ENCODE assay signal across 8 mouse cellular contexts in the genomic region with DNA sequence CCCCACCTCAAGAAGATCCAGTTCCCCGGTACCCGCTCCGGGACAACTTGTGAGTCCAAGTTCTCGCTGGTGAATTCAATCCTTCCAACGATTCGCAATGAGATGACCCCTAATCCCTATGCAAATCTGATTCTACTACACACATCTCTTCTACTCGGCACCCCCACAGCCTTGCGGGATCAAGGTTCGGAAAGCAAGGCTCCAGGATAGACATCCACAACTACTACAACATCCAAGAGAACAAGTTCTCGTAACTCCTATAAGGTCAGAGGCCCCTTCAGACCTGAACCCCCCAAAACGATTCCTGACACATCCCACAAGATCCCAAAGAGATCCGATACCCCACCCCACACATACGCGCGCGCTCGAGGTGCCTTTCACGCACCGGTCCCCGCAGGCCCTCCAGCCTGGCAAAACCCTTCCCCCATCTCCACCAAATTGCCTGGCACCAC. TPM values are rescaled to one million over a fixed set of nuclear protein-coding genes. Genes with fewer than 3 reads are reported as not detected.
DNase-seq lines count a peak whose midpoint lies in the region; ATAC-seq lines count a peak whose summit lies in the region.

No protein-coding gene starts in this region.

- H3K4me1 ChIP-seq in intestine, embryonic 15.5 days (replicated peaks), result peaks cover 30% of the 10 kb centered on the region

- under 1% methylated on average over 20 of the region's 20 CpGs for WGBS in intestine, embryonic 15.5 days

- H3K4me3 ChIP-seq in intestine, embryonic 15.5 days (replicated peaks), result peak overlapping the region; percentile 83

- peak overlapping the region; percentile 99 for H3K9ac ChIP-seq in intestine, embryonic 15.5 days

- DNase-seq in gastrocnemius, adult 18-20 months (ENCODE audit: low spot score), result peak; percentile 30
- no peak for DNase-seq in gastrocnemius, postnatal 25 days
- peak; percentile 82 for DNase-seq in 3134 (ENCODE audit: extremely low read depth, insufficient read length, low spot score)
- no peak for DNase-seq in adrenal gland, postnatal 10 days

- peaks cover 14% of the 10 kb centered on the region for H3K36me3 ChIP-seq in intestine, embryonic 15.5 days

- ATAC-seq in common myeloid progenitor, adult 5-6 weeks (replicated peaks; ENCODE audit: low read depth, poor library complexity, severe bottlenecking), result 0 out of 2 replicates have a peak, but pooled peaks have one; percentile 4
- peak; percentile 8 for ATAC-seq in intestine, embryonic 15.5 days
- 0 out of 2 replicates have a peak, but pooled peaks have one; percentile 2 for ATAC-seq in monocyte, adult 5-6 weeks (replicated peaks; ENCODE audit: insufficient number of reproducible peaks, low FRiP score, low TSS enrichment, poor library complexity, severe bottlenecking)
- ATAC-seq in megakaryocyte progenitor cell, adult 5-6 weeks (replicated peaks; ENCODE audit: poor library complexity), result no peak

- peak overlapping the region; percentile 77 for H3K4me2 ChIP-seq in intestine, embryonic 15.5 days (replicated peaks)

- H3K27ac ChIP-seq in intestine, embryonic 15.5 days, result peak overlapping the region; percentile 95

- no peaks in the 10 kb centered on the region for H3K27me3 ChIP-seq in intestine, embryonic 15.5 days (replicated peaks)

- H3K9me3 ChIP-seq in intestine, embryonic 15.5 days, result no peaks in the 10 kb centered on the region

RNA-seq across cellular contexts. Expression of gene Inppl1, which starts 0.8 kb away (rescaled TPM):
- 100 to 1,000 TPM in 1 of 2 experiments, 10 to 100 TPM in 1; 93.5 to 101 TPM for total RNA-seq in gastrocnemius, adult 18-20 months (2021)
- 10 to 100 TPM; 79.7 to 88.0 TPM for total RNA-seq in gastrocnemius, postnatal 25 days (2021)
- 1.0 and 1.8 TPM in 2 replicates for total RNA-seq in common myeloid progenitor, adult 5-6 weeks (2017)
- 34.9 and 35.4 TPM in 2 replicates for polyA plus RNA-seq in intestine, embryonic 15.5 days (2015; fragmentation: Nextera tagmentation; extraction: Ambion mirVana)
- 20.6 to 58.3 TPM (median 31.0 TPM) in 3 replicates for total RNA-seq in monocyte, adult 5-6 weeks (2017)
- 10 to 100 TPM; 72.5 to 98.1 TPM for total RNA-seq in adrenal gland, postnatal 10 days (2021)
- total RNA-seq in megakaryocyte progenitor cell, adult 5-6 weeks (2015), result 1.2 and 4.0 TPM in 2 replicates
- 1.6 and 4.6 TPM in 2 replicates for total RNA-seq in megakaryocyte progenitor cell, adult 5-6 weeks (2017)

RNA-seq across cellular contexts. Expression of gene Phox2a, which starts 19.1 kb away (rescaled TPM):
- not detected for total RNA-seq in gastrocnemius, adult 18-20 months (2021)
- total RNA-seq in gastrocnemius, postnatal 25 days (2021), result not detected
- total RNA-seq in common myeloid progenitor, adult 5-6 weeks (2017), result not detected in 2 replicates
- 3.4 and 4.2 TPM in 2 replicates for polyA plus RNA-seq in intestine, embryonic 15.5 days (2015; fragmentation: Nextera tagmentation; extraction: Ambion mirVana)
- not detected in 3 replicates for total RNA-seq in monocyte, adult 5-6 weeks (2017)
- 10 to 100 TPM; 20.9 to 32.4 TPM for total RNA-seq in adrenal gland, postnatal 10 days (2021)
- total RNA-seq in megakaryocyte progenitor cell, adult 5-6 weeks (2015), result not detected in 2 replicates
- total RNA-seq in megakaryocyte progenitor cell, adult 5-6 weeks (2017), result not detected in 2 replicates

RNA-seq across cellular contexts. Expression of gene Folr2, which starts 19.8 kb away (rescaled TPM):
- total RNA-seq in gastrocnemius, adult 18-20 months (2021), result 1 to 10 TPM; 1.9 to 3.4 TPM
- total RNA-seq in gastrocnemius, postnatal 25 days (2021), result 1 to 10 TPM; 2.0 to 5.4 TPM
- total RNA-seq in common myeloid progenitor, adult 5-6 weeks (2017), result not detected in 2 replicates
- polyA plus RNA-seq in intestine, embryonic 15.5 days (2015; fragmentation: Nextera tagmentation; extraction: Ambion mirVana), result 2.3 and 2.9 TPM in 2 replicates
- not detected in 3 replicates for total RNA-seq in monocyte, adult 5-6 weeks (2017)
- 1 to 10 TPM; 4.5 to 6.2 TPM for total RNA-seq in adrenal gland, postnatal 10 days (2021)
- total RNA-seq in megakaryocyte progenitor cell, adult 5-6 weeks (2015), result not detected in 2 replicates
- not detected in 2 replicates for total RNA-seq in megakaryocyte progenitor cell, adult 5-6 weeks (2017)

RNA-seq across cellular contexts. Expression of gene Anapc15, which starts 26.3 kb away (rescaled TPM):
- 10 to 100 TPM; 17.8 to 24.2 TPM for total RNA-seq in gastrocnemius, adult 18-20 months (2021)
- total RNA-seq in gastrocnemius, postnatal 25 days (2021), result 10 to 100 TPM; 14.2 to 17.6 TPM
- 62.0 and 107 TPM in 2 replicates for total RNA-seq in common myeloid progenitor, adult 5-6 weeks (2017)
- 71.5 and 74.7 TPM in 2 replicates for polyA plus RNA-seq in intestine, embryonic 15.5 days (2015; fragmentation: Nextera tagmentation; extraction: Ambion mirVana)
- total RNA-seq in monocyte, adult 5-6 weeks (2017), result 42.5 to 46.2 TPM (median 43.1 TPM) in 3 replicates
- total RNA-seq in adrenal gland, postnatal 10 days (2021), result 10 to 100 TPM; 27.4 to 28.5 TPM
- 56.2 and 70.6 TPM in 2 replicates for total RNA-seq in megakaryocyte progenitor cell, adult 5-6 weeks (2015)
- total RNA-seq in megakaryocyte progenitor cell, adult 5-6 weeks (2017), result 98.6 and 132 TPM in 2 replicates

RNA-seq across cellular contexts. Expression of gene Folr1, which starts 33.4 kb away (rescaled TPM):
- 1 to 10 TPM in 1 of 2 experiments, under 1 TPM in 1; 0.89 to 2.8 TPM for total RNA-seq in gastrocnemius, adult 18-20 months (2021)
- under 1 TPM; 0.67 to 0.77 TPM for total RNA-seq in gastrocnemius, postnatal 25 days (2021)
- not detected in 2 replicates for total RNA-seq in common myeloid progenitor, adult 5-6 weeks (2017)
- 121 and 149 TPM in 2 replicates for polyA plus RNA-seq in intestine, embryonic 15.5 days (2015; fragmentation: Nextera tagmentation; extraction: Ambion mirVana)
- total RNA-seq in monocyte, adult 5-6 weeks (2017), result not detected in 3 replicates
- 1 to 10 TPM; 1.7 to 2.3 TPM for total RNA-seq in adrenal gland, postnatal 10 days (2021)
- total RNA-seq in megakaryocyte progenitor cell, adult 5-6 weeks (2015), result 0.74 and 1.9 TPM in 2 replicates
- 0.37 TPM in 1 of 2 replicates, not detected in the other for total RNA-seq in megakaryocyte progenitor cell, adult 5-6 weeks (2017)

Comparison
In these comparisons a context has a peak if more than half of its experiments do, and no peak if none do; other contexts are left out.
1. DNase-seq: peak in gastrocnemius, adult 18-20 months (single experiment) and 3134 (single experiment); none in gastrocnemius, postnatal 25 days (single experiment) and adrenal gland, postnatal 10 days (single experiment).
2. RNA of gene Phox2a, which starts 19.1 kb away (total RNA-seq): 20.9 to 32.4 TPM in adrenal gland, postnatal 10 days; not detected in gastrocnemius, adult 18-20 months, not detected in gastrocnemius, postnatal 25 days, not detected in common myeloid progenitor, adult 5-6 weeks, not detected in monocyte, adult 5-6 weeks and not detected in megakaryocyte progenitor cell, adult 5-6 weeks; every median in the first group is over 10 times any median in the second.